Mouse (Mus musculus): ENCODE measurements around the gene Foxp1. TPM values are rescaled to one million over a fixed set of nuclear protein-coding genes. Genes with fewer than 3 reads are reported as not detected.

Gene Foxp1
- total RNA-seq, 2 experiments from 2014 or later: 35.0 to 46.2 TPM

GRCm38 (mm10) chr6:99142900-99143755, 379.4 kb downstream of the Foxp1 start:
- no peak for ATAC-seq (replicated peaks; ENCODE audit: low FRiP score, low TSS enrichment, poor library complexity, severe bottlenecking)

- ATAC-seq (replicated peaks; ENCODE audit: low FRiP score, low TSS enrichment, poor library complexity, severe bottlenecking): no peak
These were observed 384.5 kb downstream of the Foxp1 start for GRCm38 (mm10) chr6:99138041-99138440.

DNA sequence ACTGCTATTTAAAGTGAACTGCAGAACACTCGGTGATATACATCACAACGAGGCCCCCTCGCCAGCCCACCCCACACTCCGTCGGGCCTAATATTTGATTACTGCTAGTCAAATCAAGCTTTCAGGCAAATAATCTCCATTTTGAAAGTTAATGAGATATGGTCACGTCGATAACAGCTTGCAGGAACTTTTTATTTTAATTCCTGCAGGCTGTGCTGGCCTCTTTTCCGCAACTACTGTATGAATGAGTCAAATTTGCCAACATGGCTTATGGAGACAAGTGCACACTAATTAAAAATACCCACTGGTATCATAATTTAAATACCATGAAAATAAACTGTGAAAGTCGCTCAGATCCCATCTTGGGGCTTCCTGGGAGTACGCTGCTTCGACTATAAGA, 385.4 kb downstream of the Foxp1 start:
- ATAC-seq (replicated peaks; ENCODE audit: low FRiP score, low TSS enrichment, poor library complexity, severe bottlenecking): no peak

- ATAC-seq (replicated peaks; ENCODE audit: low FRiP score, low TSS enrichment, poor library complexity, severe bottlenecking): no peak
These were observed 386.4 kb downstream of the Foxp1 start for GRCm38 (mm10) chr6:99135938-99136729.

DNA sequence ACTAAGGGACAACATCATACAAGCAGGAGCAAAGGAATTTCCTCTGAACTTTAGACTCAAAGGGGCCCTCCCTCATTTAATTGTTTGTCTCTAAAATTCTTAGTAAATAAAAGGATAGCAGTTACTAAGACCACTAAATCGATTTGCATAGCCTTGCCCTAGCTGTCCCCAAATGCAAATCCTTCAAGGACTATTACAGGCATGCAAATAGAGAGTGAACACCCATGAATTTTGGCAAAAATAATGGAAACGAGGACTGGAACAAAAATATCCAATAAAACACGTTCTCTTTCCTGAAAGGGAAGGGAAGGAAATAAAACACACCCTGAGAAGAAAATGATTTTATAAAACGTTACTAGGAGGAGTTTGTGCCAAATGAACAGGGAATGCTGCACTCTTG, 390.7 kb downstream of the Foxp1 start:
- ATAC-seq (replicated peaks; ENCODE audit: low FRiP score, low TSS enrichment, poor library complexity, severe bottlenecking): no peak

DNA sequence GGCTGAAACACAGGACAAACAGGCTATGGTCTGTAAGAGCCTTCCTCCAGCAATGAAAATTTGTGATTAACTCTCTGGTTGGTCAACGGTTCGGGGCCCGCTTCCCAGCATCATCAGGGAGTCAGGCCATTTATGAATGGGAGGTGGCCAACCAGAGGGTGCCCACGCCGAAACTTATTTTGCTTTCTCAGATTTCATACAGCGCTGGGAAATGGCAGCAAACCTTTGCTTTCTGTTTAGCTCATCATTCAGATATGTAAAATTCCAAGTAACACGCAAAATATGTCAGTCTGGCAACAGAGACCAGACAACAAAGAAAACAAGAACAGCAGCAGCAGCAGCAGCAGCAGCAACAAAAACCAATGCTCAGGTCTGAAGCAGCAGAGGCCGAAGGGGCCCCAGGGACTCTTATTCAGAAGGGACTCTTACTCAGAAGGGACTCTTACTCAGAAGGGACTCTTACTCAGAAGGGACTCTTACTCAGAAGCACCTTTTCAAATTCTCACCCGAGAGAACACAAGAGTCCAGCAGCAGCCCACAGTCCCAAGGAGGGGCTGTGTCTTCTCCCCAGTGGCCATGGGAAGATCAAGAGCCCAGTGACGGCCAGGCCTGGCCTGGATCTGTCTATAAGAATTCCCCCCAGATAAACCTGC, 391.6 kb downstream of the Foxp1 start:
- ATAC-seq (replicated peaks; ENCODE audit: low FRiP score, low TSS enrichment, poor library complexity, severe bottlenecking): no peak

DNA sequence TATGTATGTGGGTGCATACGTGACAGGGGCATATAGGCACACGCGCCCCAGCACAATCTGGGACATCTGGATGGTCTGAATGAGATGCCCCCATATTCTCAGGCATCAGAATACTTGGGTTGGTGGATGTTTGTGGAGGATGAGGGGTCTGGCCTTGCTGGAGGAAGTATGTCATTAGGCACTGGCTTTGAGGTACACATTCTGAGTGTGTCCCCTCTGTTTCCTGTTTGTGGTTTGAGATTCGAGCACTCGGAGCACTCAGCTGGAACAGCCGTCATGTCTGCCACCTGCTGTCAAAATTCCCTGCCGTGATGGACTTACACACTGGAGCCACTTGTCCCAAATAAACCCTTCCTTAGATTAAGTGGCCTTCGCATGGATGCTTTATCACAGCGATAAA, 395.8 kb downstream of the Foxp1 start:
- ATAC-seq (replicated peaks; ENCODE audit: low FRiP score, low TSS enrichment, poor library complexity, severe bottlenecking): no peak

- no peak for ATAC-seq (replicated peaks; ENCODE audit: low FRiP score, low TSS enrichment, poor library complexity, severe bottlenecking)
These were observed 401.4 kb downstream of the Foxp1 start for GRCm38 (mm10) chr6:99120776-99121766.

GRCm38 (mm10) chr6:99118534-99118933, 404.0 kb downstream of the Foxp1 start:
- ATAC-seq (replicated peaks; ENCODE audit: low FRiP score, low TSS enrichment, poor library complexity, severe bottlenecking): no peak

GRCm38 (mm10) chr6:99117411-99117810, 405.1 kb downstream of the Foxp1 start:
- no peak for ATAC-seq (replicated peaks; ENCODE audit: low FRiP score, low TSS enrichment, poor library complexity, severe bottlenecking)

DNA sequence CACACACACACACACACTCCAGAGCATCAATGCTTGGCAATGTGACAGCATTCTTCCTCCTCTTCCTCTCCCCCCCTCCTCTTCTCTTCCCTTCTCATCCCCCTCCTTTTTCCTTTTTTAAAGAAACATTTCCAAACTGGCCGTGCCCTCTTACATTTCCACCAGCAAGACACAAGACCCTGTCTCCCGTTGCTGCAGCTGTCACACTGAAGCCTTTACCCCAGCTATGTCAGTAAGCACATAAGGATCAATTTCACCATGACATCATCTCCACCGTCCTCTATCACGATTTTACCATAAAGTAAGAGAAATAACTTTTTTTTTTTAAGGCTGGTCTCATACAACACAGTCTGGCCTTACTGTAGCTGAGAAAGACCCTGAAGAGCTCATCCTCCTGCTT, 410.7 kb downstream of the Foxp1 start:
- no peak for ATAC-seq (replicated peaks; ENCODE audit: low FRiP score, low TSS enrichment, poor library complexity, severe bottlenecking)

GRCm38 (mm10) chr6:99108417-99108816, 414.1 kb downstream of the Foxp1 start:
- ATAC-seq (replicated peaks; ENCODE audit: low FRiP score, low TSS enrichment, poor library complexity, severe bottlenecking): no peak

- no peak for ATAC-seq (replicated peaks; ENCODE audit: low FRiP score, low TSS enrichment, poor library complexity, severe bottlenecking)
These were observed 414.8 kb downstream of the Foxp1 start for GRCm38 (mm10) chr6:99107674-99108073.

DNA sequence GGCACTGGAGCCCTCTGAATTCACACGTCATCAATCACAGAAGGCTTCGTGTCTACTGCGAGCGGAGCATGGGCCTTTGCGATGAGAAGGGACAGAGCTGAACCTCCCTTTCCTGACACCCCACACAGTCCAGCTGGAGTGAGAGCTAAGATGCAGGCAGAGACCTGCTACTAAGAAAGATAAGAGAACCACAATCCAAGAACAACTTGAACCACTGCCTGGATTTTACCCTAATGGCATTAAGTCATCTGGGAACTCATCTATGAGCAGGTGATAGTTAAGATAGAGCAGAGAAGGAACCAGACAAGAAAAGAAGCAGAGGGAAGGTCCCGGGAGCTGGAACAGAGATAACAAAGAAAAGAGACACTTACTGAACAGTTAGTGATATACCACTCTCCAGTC, 415.4 kb downstream of the Foxp1 start:
- ATAC-seq (replicated peaks; ENCODE audit: low FRiP score, low TSS enrichment, poor library complexity, severe bottlenecking): peak; percentile 61

GRCm38 (mm10) chr6:99105979-99106378, 416.5 kb downstream of the Foxp1 start:
- peak; percentile 77 for ATAC-seq (replicated peaks; ENCODE audit: low FRiP score, low TSS enrichment, poor library complexity, severe bottlenecking)

DNA sequence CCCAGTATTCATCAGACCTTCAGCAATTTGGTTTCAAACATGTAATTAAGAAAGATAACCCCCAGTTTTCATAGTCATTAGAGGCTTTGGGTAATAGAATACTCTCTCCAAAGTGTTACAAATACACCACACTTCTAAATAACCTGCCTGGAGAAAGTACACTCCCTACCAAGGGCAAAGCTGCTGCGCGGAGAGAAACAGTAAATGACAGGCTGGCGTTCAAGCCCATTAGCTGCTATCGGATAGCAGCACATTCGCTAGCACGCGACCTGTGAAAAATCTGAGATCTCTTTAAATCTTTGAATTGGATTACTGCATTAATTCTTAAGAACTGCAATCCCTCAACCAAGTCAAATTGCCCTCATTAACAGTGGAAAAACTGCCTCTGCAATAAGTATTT, 418.1 kb downstream of the Foxp1 start:
- no peak for ATAC-seq (replicated peaks; ENCODE audit: low FRiP score, low TSS enrichment, poor library complexity, severe bottlenecking)

DNA sequence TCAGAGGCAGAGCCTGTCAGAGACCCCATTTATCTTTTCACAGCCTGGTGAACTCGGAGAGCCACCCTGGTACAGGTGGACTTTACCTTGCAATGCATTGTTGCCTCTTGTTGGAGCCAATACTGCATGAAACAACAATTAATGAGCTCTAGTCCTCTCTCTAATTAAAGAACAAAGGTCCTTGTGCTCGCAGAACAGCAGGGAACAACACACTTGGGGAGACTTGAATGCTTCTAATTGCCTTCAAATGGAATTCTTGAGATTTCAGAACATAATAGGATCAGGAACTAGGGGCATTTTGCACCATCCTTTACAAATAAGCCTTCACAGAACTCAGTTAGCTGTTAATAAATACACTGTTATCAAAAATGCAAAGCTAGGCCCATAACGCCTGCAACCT, 418.6 kb downstream of the Foxp1 start:
- no peak for ATAC-seq (replicated peaks; ENCODE audit: low FRiP score, low TSS enrichment, poor library complexity, severe bottlenecking)

- ATAC-seq (replicated peaks; ENCODE audit: low FRiP score, low TSS enrichment, poor library complexity, severe bottlenecking): no peak
These were observed 421.0 kb downstream of the Foxp1 start for GRCm38 (mm10) chr6:99101489-99101908.

DNA sequence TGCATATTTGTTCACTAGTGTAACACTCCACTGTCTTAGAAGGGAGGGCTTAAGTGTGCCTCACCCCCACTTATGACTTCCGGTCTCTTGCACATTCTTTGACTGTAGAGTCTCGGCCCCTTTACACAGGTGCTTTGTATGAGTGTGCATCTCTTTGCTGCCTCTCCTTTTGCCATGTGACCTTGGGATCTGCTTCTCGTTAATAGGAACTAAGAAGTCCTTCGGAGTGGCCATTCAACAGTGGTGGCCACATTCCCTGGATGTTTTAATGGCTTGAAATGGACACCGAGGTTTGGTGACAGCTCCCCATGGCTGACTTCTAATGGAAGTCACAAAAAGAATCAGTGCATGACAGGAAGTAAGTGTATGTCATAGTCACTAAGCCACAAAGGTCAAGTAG, 422.2 kb downstream of the Foxp1 start:
- no peak for ATAC-seq (replicated peaks; ENCODE audit: low FRiP score, low TSS enrichment, poor library complexity, severe bottlenecking)
